Mouse (Mus musculus) T-helper 17 cell (primary cell): ENCODE results near the gene Slc1a6.
"Not testable (repeated sequence)": the region's sequence is repeated elsewhere in the genome, so short reads cannot be mapped to it uniquely, and the experiment has no call there.

Experiments used
- in situ Hi-C, 2 experiments: fragments of 300-600 bp; cut with MboI, MseI; formaldehyde crosslinking; loops; 1 replicate in 1 of 2; 2 replicates in 1 of 2; pipeline ENCODE4 v1.15.1; 2025; ENCODE audit warnings: high pct_unique_total_duplicates in 2 of 2

Gene Slc1a6

DNA sequence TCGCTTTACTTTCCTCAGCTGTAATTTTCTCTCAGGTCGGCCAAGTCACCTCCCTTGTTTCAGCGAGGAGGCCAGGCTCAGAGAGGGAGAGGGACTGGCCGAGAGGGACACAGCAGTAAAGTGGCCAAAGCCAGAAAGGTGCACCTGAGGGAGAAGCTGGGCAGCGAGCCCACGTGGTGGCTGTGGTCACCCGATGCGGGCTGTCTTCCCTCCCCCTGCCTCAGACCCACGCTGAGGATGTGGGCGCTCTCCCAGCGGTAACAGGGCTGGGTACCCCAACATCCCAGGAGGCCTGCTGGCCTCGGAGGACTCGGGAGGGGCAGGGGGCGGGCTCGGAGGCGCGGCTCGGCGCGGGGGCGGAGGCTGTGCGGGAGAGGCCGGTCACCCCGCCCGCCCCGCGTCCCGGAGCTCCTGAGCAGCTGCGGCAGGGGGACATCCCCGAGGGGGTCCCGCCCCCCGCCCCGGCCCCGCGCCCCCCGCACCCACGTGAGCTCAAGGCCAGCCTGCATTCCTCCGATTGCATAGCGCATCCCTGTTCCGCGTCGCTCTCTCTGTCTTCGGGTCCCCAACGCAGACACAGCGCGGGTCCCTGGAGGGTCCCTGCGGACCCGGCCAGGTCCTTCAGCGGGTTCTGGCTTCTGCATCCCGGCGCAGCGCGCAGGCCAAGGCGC, at the start of gene Slc1a6:
Slc1a6 (plus strand) TSS at position 516 of the 671 bp plus-strand sequence.
- in situ Hi-C loops, result no loop called here

DNA sequence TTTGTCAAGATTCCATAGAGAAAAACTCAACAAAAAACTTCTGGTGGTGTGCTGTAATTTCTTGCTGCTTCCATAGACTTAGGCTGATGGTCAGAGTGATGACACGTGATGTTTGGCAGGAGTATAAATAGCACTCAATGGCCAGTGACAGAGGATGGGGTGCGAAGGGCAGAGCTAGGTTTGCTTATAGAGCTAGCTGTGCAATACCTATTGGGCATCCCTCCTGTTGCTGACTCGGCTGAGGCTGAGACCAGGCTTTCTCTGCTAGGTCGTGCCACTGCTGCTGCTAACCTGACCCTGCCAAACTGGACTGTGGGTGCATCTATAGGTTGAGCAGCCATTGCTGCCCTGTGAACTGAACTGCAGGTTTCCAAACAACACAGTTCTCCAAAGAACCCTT, 40.5 kb upstream of the Slc1a6 start:
- in situ Hi-C loops, result loop anchor here in 1 of 2 experiments (10.0 kb wide), 1 partner anchor 215 kb away; no protein-coding TSS in a partner anchor

DNA sequence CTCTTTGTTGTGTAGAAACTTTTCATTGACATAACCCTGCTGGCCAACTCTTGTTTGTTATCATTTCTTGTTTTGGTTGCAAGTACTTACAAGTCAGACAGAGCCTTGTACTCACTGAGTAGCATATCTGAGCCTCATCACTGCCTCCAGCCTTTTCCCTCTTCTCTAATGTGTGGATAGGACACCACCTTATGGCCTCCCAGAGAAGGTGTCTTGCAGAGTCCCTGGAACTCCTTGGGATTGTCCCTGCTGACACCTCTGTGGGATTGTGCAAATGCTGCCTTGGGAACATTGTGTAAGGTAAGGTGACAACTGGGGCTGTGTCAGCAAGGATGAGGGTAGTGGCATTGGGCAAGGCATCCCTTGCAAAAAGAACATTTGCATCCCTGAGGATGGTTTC, 36.6 kb upstream of the Slc1a6 start:
- in situ Hi-C loops, result loop anchor here in 1 of 2 experiments (10.0 kb wide), 1 partner anchor 219 kb away; no protein-coding TSS in a partner anchor

DNA sequence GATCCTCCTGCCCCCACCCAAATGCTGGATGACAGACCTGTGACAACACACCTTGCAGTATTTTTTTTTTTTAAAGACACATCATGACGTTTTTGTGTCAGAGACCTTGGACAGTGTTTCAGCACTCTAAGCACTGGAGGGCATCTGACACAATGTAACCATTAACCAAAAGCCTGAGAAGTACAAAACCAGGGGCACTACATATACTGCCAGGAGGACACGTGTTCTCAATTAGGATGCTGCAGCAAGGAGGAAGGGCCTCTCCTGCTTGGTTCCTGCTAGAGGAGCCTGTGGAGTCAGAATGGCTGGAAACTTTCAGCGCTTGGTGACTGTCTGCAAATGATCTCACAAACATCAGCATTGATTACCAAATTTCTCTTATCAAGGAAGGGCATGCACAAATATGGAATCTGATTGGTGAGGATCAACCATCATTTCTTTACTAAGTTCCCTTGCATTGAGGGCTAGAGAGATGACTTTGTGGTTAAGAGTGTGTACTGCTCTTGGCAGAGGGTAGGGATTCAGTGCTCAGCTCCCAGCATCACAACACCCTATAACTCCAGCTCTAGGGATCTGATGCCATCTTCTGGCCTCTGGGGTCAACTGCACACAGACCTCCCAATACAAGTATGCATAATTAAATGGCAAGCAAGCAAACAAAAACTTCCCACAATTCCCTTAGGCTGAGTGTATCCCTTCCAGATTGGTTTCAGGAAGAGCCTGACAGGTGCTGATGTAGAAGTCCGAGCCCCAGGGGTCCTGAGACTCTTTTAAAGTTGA, 34.7 kb upstream of the Slc1a6 start:
- in situ Hi-C loops, result loop anchor here in 1 of 2 experiments (5.0 to 10.0 kb wide), 2 partner anchors 221 to 757 kb away; no protein-coding TSS in a partner anchor

DNA sequence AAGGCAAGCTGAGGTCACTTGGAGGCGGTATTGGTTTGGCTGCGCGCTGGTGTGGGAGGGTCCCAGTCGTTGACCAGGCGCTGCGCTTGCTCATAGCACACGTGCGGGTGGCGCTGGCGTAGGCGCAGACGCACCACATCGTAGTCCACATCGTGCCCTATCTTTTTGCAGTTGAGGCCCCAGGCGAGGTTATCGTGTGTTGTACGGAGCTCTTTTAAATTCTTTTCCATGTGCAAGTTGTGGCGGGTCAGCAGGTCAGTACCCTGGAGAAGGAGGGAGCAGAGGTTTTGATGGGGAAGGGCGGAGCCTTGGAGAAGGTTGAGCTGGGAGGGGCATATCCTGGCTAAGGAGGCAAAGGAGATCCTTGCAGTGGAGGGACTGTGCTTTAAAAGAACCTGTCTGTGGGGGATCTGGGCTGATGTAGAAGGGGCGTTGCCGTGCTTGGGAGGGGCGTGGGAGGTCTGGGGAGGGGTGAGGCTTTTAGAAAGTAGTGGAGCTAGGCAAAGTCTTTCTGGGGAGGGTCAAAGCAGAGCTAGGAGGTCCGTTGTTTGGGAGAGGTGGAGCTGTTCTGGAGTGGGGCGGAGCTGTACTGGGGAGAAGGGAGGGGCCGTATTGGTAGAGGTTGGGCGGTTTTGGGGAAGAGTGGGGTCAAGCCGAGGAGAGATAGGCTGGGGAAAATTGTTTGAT, 33.1 kb upstream of the Slc1a6 start:
- in situ Hi-C loops, result loop anchor here in 1 of 2 experiments (5.0 to 10.0 kb wide), 2 partner anchors 222 to 755 kb away; no protein-coding TSS in a partner anchor

DNA sequence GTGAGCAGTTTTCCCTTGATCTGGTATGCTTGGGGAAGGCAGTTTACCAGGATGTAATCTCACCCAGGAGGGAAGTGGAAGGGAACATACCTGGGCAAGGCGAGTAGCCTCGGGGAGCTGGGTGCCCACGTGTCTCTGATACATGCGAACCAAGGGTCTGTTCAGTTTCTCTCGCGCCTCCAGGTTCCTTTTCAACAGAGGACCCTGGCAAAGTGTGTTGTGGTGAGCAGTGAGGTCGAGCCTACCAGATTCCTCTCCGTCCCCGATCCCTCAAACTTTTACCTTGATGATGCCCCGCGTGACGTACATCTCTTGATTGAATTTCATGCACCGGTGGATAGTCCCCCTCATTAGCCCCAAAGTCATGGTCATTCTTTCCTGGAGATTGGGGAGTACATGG, 32.1 kb upstream of the Slc1a6 start:
- in situ Hi-C loops, result loop anchor here in 1 of 2 experiments (5.0 to 10.0 kb wide), 2 partner anchors 223 to 754 kb away; no protein-coding TSS in a partner anchor

DNA sequence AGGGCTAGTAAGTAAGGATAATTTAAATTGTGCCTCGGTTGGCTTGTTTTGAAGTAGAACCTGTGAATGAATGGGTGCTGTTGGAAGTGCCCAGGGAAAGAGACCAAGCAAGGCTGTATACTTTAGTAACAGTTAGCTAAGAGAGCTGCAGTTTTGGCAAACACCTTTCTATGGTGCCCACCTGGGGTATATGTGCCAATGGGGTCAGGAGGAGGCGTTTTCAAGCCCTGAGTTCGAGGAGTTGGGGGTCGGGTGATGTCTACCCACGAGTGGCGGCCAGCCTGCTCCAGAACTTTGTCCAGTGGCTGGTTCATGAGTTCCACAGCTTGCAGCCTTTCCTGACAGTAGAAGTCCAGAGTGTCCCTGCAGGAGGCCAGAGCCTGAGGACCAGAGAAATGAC, 31.4 kb upstream of the Slc1a6 start:
- in situ Hi-C loops, result loop anchor here in 1 of 2 experiments (5.0 to 10.0 kb wide), 2 partner anchors 224 to 753 kb away; no protein-coding TSS in a partner anchor

DNA sequence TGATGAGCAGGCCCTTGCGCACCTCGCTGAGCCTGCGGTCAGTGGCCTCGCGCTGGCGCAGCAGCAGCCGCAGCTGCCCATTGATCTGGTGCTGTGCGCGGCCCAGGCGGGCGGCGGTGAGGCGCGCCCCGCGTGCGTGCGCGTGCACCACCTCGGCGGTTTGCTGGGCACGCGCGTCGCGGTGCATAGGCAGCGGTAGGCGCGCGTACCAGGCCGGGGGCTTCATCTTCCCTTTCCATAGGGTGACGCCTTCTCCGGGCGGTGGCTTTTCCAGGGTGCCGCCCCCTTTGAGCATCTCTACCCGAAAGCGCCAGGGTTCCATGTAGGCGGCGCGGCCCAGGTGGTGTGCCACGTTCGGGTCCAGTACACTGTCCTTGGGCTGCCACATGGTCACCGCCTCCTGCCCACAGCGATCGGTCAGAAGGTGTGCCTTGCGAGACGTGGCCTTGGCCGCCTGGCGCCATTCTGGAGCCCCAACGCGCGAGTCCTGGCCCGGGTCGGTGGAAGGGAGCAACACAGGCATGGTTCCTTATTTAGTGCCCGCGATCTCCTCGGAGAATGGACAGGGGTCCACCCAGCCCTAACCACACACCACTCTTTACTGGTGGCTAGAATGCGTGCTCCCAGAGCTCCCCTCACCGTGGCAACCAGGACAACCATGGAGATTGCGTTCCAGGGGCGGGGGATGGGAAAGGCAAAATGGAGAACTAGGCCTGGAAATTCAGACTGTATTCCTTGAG, 27.7 kb upstream of the Slc1a6 start, which contains the start of gene Ccdc105:
Ccdc105 (minus strand) TSS at position 614 of the 740 bp plus-strand sequence.
- in situ Hi-C loops, result loop anchor here (5.0 kb wide), 2 partner anchors 365 to 370 kb away; no protein-coding TSS in a partner anchor

DNA sequence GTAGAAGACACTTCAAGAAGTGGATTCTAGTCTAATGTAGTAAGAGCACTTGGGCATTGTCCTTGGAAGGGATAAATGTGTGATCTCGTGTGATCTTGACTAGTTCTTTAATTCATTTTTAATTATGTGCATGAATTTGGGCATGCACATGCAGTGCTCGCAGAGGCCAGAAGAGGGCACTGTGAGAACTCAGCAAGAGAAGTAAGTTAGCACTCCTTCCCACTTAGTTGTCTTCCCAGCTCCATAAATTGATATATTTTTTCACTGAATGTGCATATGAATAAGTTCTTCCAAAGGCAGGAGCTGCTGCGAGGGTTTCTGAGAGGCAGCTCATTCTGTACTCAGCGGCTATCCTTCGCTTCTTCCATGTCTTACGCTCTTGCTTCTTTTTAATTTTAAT, 24.3 kb upstream of the Slc1a6 start:
- in situ Hi-C loops, result no loop called here

DNA sequence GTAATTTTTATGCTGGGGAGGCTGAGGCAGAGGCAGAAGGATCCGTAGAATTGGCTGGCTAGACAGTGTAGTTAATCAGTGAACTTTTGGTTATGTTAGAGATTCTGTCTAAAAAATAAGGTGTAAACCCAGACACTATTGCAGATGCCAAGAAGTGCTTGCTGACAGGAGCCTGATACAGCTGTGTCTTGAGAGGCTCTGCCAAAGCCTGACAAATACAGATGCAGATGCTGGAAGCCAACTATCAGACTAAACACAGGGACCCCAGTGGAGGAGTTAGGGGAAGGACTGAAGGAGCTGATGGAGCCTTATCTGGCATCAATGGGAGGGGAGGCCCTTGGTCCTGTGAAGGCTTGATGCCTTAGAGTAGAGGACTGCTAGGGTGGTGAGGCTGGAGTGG, 14.7 kb upstream of the Slc1a6 start:
- in situ Hi-C loops, result no loop called here

DNA sequence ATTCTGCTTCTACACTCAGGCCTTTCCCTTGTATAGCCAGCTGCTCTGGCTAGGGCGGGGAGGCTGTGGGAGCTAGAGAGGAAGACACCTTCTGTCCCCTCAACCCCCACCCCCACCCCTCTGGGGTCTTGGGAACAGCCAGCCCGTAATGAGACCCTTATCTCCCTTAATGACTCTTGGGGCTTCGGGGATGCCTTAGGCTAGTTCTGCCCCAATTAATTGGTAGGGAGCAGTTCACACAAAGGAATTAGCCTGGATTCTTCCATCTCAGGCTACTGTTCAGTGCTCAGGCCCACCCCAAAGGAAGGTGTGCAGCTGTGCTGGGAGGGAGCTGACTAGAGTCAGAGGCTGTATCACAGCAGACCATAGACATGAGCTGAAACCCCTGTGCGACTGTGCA, 4.5 kb upstream of the Slc1a6 start:
- in situ Hi-C loops, result no loop called here

DNA sequence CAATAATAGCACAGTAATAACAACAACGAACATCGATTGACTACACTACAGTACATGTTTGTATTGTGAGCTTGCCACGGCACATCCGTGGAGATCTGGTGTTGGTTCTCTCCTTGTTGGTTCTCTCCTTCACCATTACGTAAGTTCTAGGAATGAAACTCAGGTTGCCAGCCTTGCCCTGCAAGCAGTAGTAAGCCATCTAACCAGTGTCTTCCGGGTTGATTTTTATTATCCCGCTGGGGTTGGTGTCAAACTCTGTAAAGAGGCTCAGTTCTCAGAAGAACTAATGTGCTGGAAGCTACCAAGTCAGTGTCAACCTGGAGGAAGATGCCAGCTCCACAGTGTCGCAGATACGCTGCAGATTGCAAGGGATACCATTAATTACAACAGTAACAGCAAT, 769 bp upstream of the Slc1a6 start:
- in situ Hi-C loops, result no loop called here

DNA sequence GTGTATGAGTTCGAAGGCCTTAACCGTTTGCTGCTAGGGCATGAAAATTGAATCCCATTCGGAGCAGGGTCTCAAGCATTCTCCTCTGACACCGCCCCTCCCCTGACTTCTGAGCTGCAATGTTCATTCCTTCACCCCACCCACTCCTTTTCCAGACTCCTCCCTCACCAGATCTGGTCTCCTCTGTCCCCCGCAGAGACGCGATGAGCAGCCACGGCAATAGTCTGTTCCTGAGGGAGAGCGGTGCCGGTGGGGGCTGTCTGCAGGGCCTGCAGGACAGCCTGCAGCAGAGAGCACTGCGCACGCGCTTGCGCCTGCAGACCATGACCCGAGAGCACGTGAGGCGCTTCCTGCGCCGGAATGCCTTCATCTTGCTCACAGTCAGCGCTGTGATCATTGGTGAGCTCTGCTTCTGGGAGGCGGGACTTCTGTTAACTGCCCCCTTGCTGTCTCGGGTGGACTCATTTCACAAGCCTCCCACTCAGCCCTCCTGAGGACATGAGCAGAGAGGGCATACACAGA, 7.3 kb downstream of the Slc1a6 start:
- in situ Hi-C loops, result no loop called here

DNA sequence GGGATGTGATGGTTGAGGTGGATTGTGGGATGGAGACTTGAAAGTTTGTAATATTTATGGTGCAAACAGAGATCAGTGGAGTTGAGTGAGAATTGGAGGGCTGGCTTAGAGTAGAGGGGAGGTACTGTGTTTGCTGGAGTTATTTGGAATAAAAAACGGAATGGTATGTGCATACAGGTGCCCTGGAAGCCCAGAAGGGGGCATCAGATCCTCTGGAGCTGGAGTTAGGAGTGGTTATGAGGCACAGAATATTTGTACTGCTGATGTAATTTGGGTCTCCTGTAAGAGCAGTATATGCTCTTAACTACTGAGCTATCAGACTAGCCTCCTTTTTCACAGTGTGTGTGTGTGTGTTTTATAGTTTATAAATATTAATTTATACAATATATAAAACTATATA, 10.3 kb downstream of the Slc1a6 start:
- in situ Hi-C loops, result loop anchor here in 1 of 2 experiments (5.0 kb wide), 1 partner anchor 73 kb away; the partner anchor contains the start of gene Casp14

DNA sequence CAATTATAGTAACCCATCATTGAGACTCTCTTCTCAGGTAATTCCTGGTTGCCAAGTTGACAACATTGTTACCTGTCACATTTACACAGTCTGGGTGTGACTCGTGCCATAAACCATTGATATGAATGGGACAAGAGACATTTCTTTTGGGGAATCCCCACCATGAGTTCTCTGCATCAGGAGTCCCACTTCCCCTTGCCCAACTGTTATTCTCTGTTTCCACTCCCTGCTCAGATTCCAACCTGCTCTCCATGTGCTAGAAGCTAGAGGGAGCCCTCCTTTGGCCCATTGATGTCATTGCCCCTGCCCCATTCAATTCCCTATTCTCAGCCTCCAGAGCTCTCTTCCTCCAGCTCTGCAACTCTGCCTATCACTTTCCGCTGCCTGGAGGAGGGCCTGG, 21.2 kb downstream of the Slc1a6 start:
- in situ Hi-C loops, result no loop called here

DNA sequence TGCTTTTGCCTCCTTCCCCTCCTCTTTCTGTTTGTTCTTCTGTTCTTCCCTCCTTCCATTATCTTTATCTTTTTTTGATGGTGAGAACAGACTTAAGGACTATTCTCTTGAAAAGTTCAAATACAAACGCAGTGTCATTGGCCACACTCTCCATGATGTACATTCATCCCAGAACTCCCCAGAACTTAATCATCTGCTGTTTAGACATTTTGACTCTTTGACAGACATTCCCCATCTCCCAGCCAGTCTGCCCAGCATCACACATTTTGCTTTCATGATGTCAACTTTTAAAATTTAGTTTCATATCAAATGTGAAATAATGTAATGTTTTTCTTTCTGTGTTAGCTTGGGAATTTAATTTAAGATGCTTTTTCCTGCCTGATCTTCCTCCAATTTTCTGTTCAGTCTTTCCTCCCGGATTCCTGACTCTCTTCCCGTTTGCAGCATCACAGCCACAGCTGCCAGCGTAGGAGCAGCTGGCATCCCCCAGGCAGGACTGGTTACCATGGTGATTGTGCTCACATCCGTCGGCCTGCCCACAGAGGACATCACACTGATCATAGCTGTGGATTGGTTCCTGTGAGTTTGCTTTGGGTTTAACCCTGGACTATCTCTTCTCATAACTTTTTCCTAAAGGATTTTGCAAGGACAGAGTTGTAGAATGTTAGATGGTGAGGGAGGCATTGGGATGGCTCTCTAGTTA, 32.2 kb downstream of the Slc1a6 start:
- in situ Hi-C loops, result no loop called here

DNA sequence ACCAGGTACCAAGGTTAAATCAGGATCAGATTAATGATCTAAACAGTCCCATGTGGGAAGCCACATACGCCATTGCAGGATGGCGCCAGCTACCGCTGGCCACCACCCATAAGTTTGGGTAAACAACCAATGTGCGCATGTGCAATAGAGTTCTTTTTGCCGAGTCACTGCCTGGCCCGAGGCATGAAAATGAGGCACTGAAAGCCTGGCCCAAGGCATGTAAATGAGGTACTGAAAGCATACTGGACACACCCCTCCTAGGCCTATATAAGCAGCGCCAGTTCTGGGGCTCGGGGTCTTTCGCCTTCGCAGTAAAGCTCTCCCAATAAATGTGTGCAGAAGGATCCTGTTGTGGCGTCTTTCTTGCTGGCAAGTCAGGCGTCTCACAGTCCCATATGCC, 60.2 kb downstream of the Slc1a6 start:
- in situ Hi-C loops, result not testable (repeated sequence)

DNA sequence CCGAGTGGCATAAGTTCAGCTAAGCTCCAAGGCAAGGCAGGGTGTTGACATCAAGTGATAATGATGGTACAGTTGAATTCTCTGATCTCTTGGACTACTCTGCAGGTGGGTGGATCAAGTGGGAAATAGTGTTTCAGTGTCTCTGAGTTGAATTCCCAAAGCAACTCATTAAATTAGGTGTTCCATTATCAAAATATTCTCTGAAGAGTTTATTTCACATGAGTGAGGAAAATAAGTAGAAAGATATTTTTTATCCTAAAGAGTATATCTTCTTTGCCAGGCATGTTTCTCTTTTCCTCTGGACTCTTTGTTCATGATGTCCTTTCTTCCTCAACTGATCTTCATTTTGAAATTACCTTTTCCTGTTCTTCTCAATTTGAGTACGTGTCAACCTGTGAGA, 71.8 kb downstream of the Slc1a6 start, which contains the start of gene Olfr1356:
Olfr1356 (minus strand) TSS at position 101 of the 400 bp plus-strand sequence.
- in situ Hi-C loops, result no loop called here
